Mouse (Mus musculus) lung, adult 2 months (tissue): ENCODE results near the gene Sult6b2. TPM values are rescaled to one million over a fixed set of nuclear protein-coding genes. Genes with fewer than 3 reads are reported as not detected.

ENCODE experiments used
- DNase-seq: peaks from one replicate; pipeline ENCODE4 v3.0.0; 2022
- H3K4me1 ChIP-seq: fragments of 200-500 bp; 2 replicates; pipeline ENCODE4 v1.6.1; 2011; ENCODE audit warnings: low read length; ENCODE audit not compliant: control insufficient read depth, insufficient read depth
- H3K4me3 ChIP-seq: fragments of 200-500 bp; replicated peaks from 2 replicates; pipeline ENCODE3; 2011; ENCODE audit warnings: low read depth, mild to moderate bottlenecking, control low read depth, low read length; ENCODE audit errors: extremely low read depth
- CTCF ChIP-seq: fragments of 200-500 bp; IDR thresholded peaks from 2 replicates; pipeline ENCODE4 v1.5.1; 2011; ENCODE audit warnings: mild to moderate bottlenecking, low read length, control low read depth; ENCODE audit not compliant: insufficient read depth
- POLR2A ChIP-seq: fragments of 200-500 bp; IDR thresholded peaks from 2 replicates; pipeline ENCODE4 v1.6.1; 2011; ENCODE audit warnings: low read depth, mild to moderate bottlenecking, control low read depth, low read length, borderline replicate concordance; ENCODE audit errors: extremely low read depth
- WGBS: fragments of 180-500 bp; shearing (Covaris S2); methylation state at CpG from one replicate; pipeline ENCODE4 v1.1.7; 2018; 5-methylcytosine and 5-hydroxymethylcytosine counted together
- polyA plus RNA-seq: library from polyadenylated mRNA; depleted of rRNA; stranded (reverse); fragments of >200 nt; gene quantifications from 2 replicates; pipeline ENCODE4 v1.2.3, GENCODE M21; 2012

Sult6b2 gene
- polyA plus RNA-seq, 1 experiment, result not detected

- TF ChIP-seq CTCF (no peak), POLR2A (no peak)
- no peak for DNase-seq
- H3K4me3 ChIP-seq, result no peak overlapping the region
- 67% methylated on average over 9 of the region's 9 CpGs for WGBS
- H3K4me1 ChIP-seq, result no peaks in the 10 kb centered on the region
Measured at GRCm38 (mm10) chr6:142837326-142837725, 33.0 kb upstream of the Sult6b2 start.

DNA sequence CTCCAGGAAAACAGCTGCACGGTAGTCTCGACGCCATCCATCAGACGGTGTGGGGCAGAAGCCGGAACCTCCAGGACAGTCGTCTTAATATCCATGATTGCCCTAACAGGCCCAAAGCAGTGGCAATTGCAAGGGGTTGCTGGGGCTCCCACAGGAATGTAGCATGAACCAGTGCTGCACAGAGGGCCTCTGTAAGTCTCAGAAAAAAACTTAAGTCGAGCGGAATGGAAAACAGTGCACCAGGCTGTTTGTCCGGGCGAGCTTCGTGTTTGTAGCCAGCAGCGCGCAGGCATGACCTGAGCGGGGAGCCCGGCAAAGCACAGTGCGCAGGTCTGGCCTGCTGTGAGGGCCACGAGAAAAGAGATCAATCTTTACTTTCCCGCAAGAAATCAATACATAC is 31.4 kb upstream of the Sult6b2 start:
- 74% methylated on average over 18 of the region's 18 CpGs for WGBS

DNA sequence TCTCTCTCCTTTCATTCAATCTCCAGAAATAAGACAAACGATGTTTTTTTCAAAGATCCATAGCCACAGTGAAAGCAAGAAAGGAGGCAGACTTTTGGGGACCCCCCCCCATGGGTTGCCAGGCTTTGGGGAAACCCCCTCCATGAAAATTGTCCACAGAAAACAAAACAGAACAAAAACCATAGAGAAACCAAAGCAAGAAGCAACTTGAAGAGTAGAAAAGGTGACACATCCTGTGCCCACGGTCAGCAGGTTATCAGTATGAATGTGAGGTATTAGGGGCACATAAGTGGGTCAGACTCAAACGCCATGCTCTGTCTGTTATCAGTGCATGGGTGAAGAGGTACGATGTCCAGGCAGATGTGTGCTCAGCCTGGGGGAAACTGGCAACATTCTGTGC is 30.6 kb upstream of the Sult6b2 start:
- H3K4me3 ChIP-seq, result no peak overlapping the region
- DNase-seq, result no peak
- 50% methylated on average over 4 of the region's 4 CpGs for WGBS
- TF ChIP-seq CTCF (no peak), POLR2A (no peak)
- no peaks in the 10 kb centered on the region for H3K4me1 ChIP-seq

More for the DNA sequence above, 31.4 kb upstream of the Sult6b2 start:
- no peak for DNase-seq
- Histone ChIP-seq H3K4me3 (no peak overlapping the region), H3K4me1 (no peaks in the 10 kb centered on the region)
- TF ChIP-seq CTCF (no peak), POLR2A (no peak)

- DNase-seq, result no peak
- WGBS, result 66% methylated on average over 3 of the region's 3 CpGs
- TF ChIP-seq POLR2A (no peak), CTCF (no peak)
- Histone ChIP-seq H3K4me1 (no peaks in the 10 kb centered on the region), H3K4me3 (no peak overlapping the region)
Measured at GRCm38 (mm10) chr6:142831706-142832105, 27.4 kb upstream of the Sult6b2 start.

- no peak for DNase-seq
- no peak for TF ChIP-seq POLR2A
- no peak for TF ChIP-seq CTCF
- no peak overlapping the region for H3K4me3 ChIP-seq
- no peaks in the 10 kb centered on the region for H3K4me1 ChIP-seq
- WGBS, result 11% methylated on average over 8 of the region's 8 CpGs
Measured at GRCm38 (mm10) chr6:142831243-142831642, 26.9 kb upstream of the Sult6b2 start.

DNA sequence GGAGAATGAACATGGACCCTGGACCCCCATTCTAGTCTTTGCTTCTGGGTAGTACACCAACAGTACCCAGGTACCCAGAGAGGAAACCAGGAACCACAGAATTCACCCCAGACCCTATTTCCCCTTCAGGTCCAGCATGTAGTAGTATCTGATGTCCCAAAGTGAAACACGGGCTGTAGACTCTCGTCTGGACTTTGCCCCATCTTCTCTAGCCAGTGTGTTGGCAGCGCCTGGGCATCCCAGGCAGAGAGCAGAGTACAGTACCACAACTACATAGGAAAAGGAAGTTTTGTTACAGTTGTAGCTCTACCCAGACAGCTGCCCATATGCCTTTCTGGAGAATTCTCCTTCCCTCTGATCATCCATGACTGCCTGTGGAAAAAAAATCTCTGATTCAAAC is 25.9 kb upstream of the Sult6b2 start:
- WGBS, result 90% methylated on average over 3 of the region's 3 CpGs
- TF ChIP-seq CTCF (no peak), POLR2A (no peak)
- no peaks in the 10 kb centered on the region for H3K4me1 ChIP-seq
- H3K4me3 ChIP-seq, result no peak overlapping the region
- DNase-seq, result no peak

- WGBS, result 75% methylated on average over 5 of the region's 5 CpGs
- no peak for DNase-seq
- no peaks in the 10 kb centered on the region for H3K4me1 ChIP-seq
- H3K4me3 ChIP-seq, result no peak overlapping the region
- TF ChIP-seq POLR2A (no peak), CTCF (no peak)
Measured at GRCm38 (mm10) chr6:142825449-142825848, 21.1 kb upstream of the Sult6b2 start.

DNA sequence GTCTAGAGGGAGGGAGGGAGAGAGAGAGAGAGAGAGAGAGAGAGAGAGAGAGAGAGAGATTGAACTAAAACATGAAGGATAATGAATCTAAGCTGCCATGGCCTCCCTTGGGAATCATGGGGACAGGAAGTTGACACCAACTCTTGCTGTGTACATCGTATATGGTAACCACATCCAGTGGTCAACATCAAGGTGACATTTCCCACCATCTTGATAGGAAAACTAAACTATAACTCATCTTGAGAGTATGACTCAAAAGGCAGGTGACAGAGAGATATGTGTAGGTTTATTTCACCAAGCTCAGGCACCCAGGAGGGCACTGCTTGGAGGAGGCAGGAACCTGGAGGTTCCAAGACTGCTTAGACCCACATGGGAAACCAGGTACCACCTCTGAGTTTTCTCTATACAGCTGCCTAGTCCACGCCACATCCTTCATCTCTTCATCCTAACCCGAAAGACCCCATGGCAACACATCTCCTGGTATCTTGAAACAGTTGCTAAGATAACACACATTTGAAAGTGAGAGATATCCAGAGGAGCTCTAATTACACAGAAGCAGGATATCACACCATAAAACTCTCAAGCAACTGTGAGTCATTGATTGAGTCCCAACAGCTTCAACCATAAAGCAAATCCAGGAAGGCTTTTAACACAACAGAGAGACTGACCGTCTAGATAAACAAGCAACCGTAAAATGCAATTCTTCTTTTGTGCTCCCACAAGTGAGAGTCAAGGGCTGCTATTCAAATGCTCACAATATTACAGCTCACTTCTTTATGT is 18.9 kb upstream of the Sult6b2 start:
- WGBS, result 63% methylated on average over 5 of the region's 5 CpGs
- no peak for DNase-seq

GRCm38 (mm10) chr6:142818306-142818705 is 14.0 kb upstream of the Sult6b2 start:
- no peak for DNase-seq
- TF ChIP-seq CTCF (no peak), POLR2A (no peak)
- H3K4me3 ChIP-seq, result no peak overlapping the region
- H3K4me1 ChIP-seq, result no peaks in the 10 kb centered on the region
- WGBS, result 96% methylated on average over 10 of the region's 10 CpGs

More for the DNA sequence above, 18.9 kb upstream of the Sult6b2 start:
- H3K4me1 ChIP-seq, result no peaks in the 10 kb centered on the region
- TF ChIP-seq CTCF (no peak), POLR2A (no peak)
- H3K4me3 ChIP-seq, result no peak overlapping the region

DNA sequence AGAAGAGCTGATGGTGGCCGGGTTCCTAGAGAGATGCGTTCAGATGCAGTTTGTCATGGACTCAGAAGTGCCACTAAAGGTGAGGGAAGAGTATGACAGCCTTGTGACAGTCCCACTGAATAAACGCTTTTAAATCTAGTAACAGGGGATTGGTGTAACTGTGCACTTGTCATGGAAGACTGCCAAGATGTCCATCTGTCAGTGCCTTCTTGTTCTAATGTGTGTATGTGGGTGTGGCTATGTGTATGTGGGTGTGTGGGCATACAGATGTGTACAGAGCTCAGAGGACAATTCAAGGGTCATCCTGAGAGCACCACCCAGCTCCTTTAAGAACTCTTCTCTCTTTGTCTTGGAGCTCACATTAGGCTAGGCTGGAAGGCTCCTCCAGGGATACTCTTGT is 11.2 kb upstream of the Sult6b2 start:
- WGBS, result 66% methylated on average over 3 of the region's 3 CpGs
- no peak for DNase-seq
- Histone ChIP-seq H3K4me3 (no peak overlapping the region), H3K4me1 (no peaks in the 10 kb centered on the region)
- TF ChIP-seq CTCF (no peak), POLR2A (no peak)
